Mouse (Mus musculus): ENCODE measurements at regions not wholly inside any gene's neighbourhood (a gene's known extent, or its start where the extent isn't known, plus 50 kb on each side); places are given as distances from the start of the nearest gene placed in this dataset.

- DNase-seq, result peak in 1 of 2 experiments; percentile 3
Measured at GRCm38 (mm10) chr17:83138493-83139417, 76.3 kb upstream of the Pkdcc start.

- no peak for DNase-seq
Measured at GRCm38 (mm10) chr17:83148371-83148929, 66.6 kb upstream of the Pkdcc start.

GRCm38 (mm10) chr17:83149336-83149735 lies 65.8 kb upstream of the Pkdcc start:
- DNase-seq, result no peak

GRCm38 (mm10) chr17:83155106-83155505 lies 60.0 kb upstream of the Pkdcc start:
- no peak for DNase-seq

GRCm38 (mm10) chr17:83156682-83157081 lies 58.4 kb upstream of the Pkdcc start:
- DNase-seq, result no peak

- DNase-seq, result no peak
Measured at GRCm38 (mm10) chr17:83158053-83158452, 57.0 kb upstream of the Pkdcc start.

GRCm38 (mm10) chr17:83158652-83159051 lies 56.4 kb upstream of the Pkdcc start:
- no peak for DNase-seq

GRCm38 (mm10) chr17:83159634-83160033 lies 55.5 kb upstream of the Pkdcc start:
- no peak for DNase-seq

GRCm38 (mm10) chr17:83160296-83160695 lies 54.8 kb upstream of the Pkdcc start:
- no peak for DNase-seq

- no peak for DNase-seq
Measured at GRCm38 (mm10) chr17:83161731-83162130, 53.4 kb upstream of the Pkdcc start.

GRCm38 (mm10) chr17:83163952-83164560 lies 51.0 kb upstream of the Pkdcc start:
- no peak for DNase-seq

GRCm38 (mm10) chr17:83164728-83165127 lies 50.4 kb upstream of the Pkdcc start:
- no peak for DNase-seq

GRCm38 (mm10) chr17:83165140-83165539 lies 50.0 kb upstream of the Pkdcc start:
- DNase-seq, result no peak

Data from layer of hippocampus, postnatal 36 days (tissue).